Mouse (Mus musculus) intestine, embryonic 16.5 days (tissue): ENCODE data around the gene Fam168a. TPM values are rescaled to one million over a fixed set of nuclear protein-coding genes. Genes with fewer than 3 reads are reported as not detected.
A peak's percentile ranks its signal among the peaks of the same experiment; 100 is the strongest.

Experiments
- ATAC-seq: fragments of 200-750 bp; cut with Nextera tagmentation; 2 replicates; pipeline ENCODE4 v1.8.0; 2017; ENCODE audit warnings: moderate TSS enrichment, moderate library complexity
- H3K27ac ChIP-seq: fragments of 300-500 bp; sonication (generic); 2 replicates; pipeline ENCODE4 v1.5.1; 2014; ENCODE audit warnings: mild to moderate bottlenecking, low read length
- H3K27me3 ChIP-seq: fragments of 300-500 bp; sonication (generic); replicated peaks from 2 replicates; pipeline ENCODE4 v1.6.1; 2014; ENCODE audit warnings: low read length, control low read depth, mixed read lengths; ENCODE audit not compliant: control insufficient read depth, insufficient read depth
- H3K36me3 ChIP-seq: fragments of 300-500 bp; sonication (generic); 2 replicates; pipeline ENCODE4 v1.6.1; 2014; ENCODE audit warnings: low read length, control low read depth; ENCODE audit not compliant: control insufficient read depth, insufficient read depth
- H3K4me1 ChIP-seq: fragments of 300-500 bp; sonication (generic); 2 replicates; pipeline ENCODE4 v1.6.1; 2014; ENCODE audit warnings: low read length, control low read depth, mixed read lengths; ENCODE audit not compliant: control insufficient read depth, insufficient read depth
- H3K4me2 ChIP-seq: fragments of 300-500 bp; sonication (generic); 2 replicates; pipeline ENCODE4 v1.6.1; 2014; ENCODE audit warnings: low read depth, low read length, control low read depth
- H3K4me3 ChIP-seq: fragments of 300-500 bp; sonication (generic); 2 replicates; pipeline ENCODE4 v1.5.1; 2014; ENCODE audit warnings: mild to moderate bottlenecking, low read length
- H3K9ac ChIP-seq: fragments of 300-500 bp; sonication (generic); 2 replicates; pipeline ENCODE4 v1.6.1; 2014; ENCODE audit warnings: low read depth, low read length
- H3K9me3 ChIP-seq: fragments of 300-500 bp; sonication (generic); 2 replicates; pipeline ENCODE4 v1.6.1; 2016; ENCODE audit warnings: low read length, control low read depth; ENCODE audit not compliant: control insufficient read depth
- WGBS: fragments of 180-500 bp; shearing (Covaris S2); extraction: QIAGEN DNeasy Blood & Tissue Kit; methylation state at CpG from one replicate; pipeline ENCODE4 v1.1.7; 2014; 5-methylcytosine and 5-hydroxymethylcytosine counted together
- polyA plus RNA-seq: library from polyadenylated mRNA; unstranded; fragments of >200 nt; fragmentation: Nextera tagmentation; extraction: Ambion mirVana; gene quantifications from 2 replicates; pipeline ENCODE4 v1.2.1, GENCODE M21; 2015

Fam168a gene
- polyA plus RNA-seq, 1 experiment from 2014 or later: 24.9 TPM

GRCm38 (mm10) chr7:100767568-100767967, 61.1 kb downstream of the Fam168a start:
- ATAC-seq: peak; percentile 52; the same call in 1 of the 2 replicates
- H3K9me3 ChIP-seq: no peaks in the 10 kb centered on the region
- peaks cover 5% of the 10 kb centered on the region for H3K4me1 ChIP-seq
- no peak overlapping the region; the same call in 1 of the 2 replicates for H3K27ac ChIP-seq
- no peak overlapping the region for H3K4me3 ChIP-seq
- H3K36me3 ChIP-seq: no peaks in the 10 kb centered on the region
- no peak overlapping the region for H3K9ac ChIP-seq
- H3K4me2 ChIP-seq: no peak overlapping the region
- 31% methylated on average over 3 of the region's 3 CpGs for WGBS
- H3K27me3 ChIP-seq: no peaks in the 10 kb centered on the region

- Histone ChIP-seq H3K4me1 (peaks cover 5% of the 10 kb centered on the region), H3K27me3 (no peaks in the 10 kb centered on the region), H3K36me3 (no peaks in the 10 kb centered on the region), H3K4me2 (no peak overlapping the region), H3K27ac (no peak overlapping the region), H3K4me3 (no peak overlapping the region), H3K9ac (no peak overlapping the region), H3K9me3 (no peaks in the 10 kb centered on the region)
- ATAC-seq: peak; percentile 76; the same call in 1 of the 2 replicates
- 85% methylated on average over 3 of the region's 3 CpGs for WGBS
These were observed 61.6 kb downstream of the Fam168a start for GRCm38 (mm10) chr7:100768009-100768408.

- whole genome bisulfite sequencing: 88% methylated on average over 7 of the region's 7 CpGs
- H3K27me3 ChIP-seq: no peaks in the 10 kb centered on the region
- no peak for ATAC-seq
- H3K9me3 ChIP-seq: no peaks in the 10 kb centered on the region
- no peak overlapping the region for H3K9ac ChIP-seq
- no peaks in the 10 kb centered on the region for H3K36me3 ChIP-seq
- H3K4me2 ChIP-seq: no peak overlapping the region
- H3K27ac ChIP-seq: no peak overlapping the region
- H3K4me1 ChIP-seq: peaks cover 5% of the 10 kb centered on the region
- no peak overlapping the region for H3K4me3 ChIP-seq
These were observed 63.2 kb downstream of the Fam168a start for GRCm38 (mm10) chr7:100769534-100770083.

- H3K4me1 ChIP-seq: peaks cover 5% of the 10 kb centered on the region
- ATAC-seq: no peak
- no peak overlapping the region for H3K27ac ChIP-seq
- no peak overlapping the region for H3K4me3 ChIP-seq
- H3K27me3 ChIP-seq: no peaks in the 10 kb centered on the region
- 92% methylated on average over 2 of the region's 2 CpGs for WGBS
- H3K9ac ChIP-seq: no peak overlapping the region
- H3K4me2 ChIP-seq: no peak overlapping the region
- no peaks in the 10 kb centered on the region for H3K9me3 ChIP-seq
- no peaks in the 10 kb centered on the region for H3K36me3 ChIP-seq
These were observed 64.4 kb downstream of the Fam168a start for GRCm38 (mm10) chr7:100770669-100771341.

- Histone ChIP-seq H3K27ac (no peak overlapping the region), H3K4me3 (no peak overlapping the region), H3K4me2 (no peak overlapping the region), H3K4me1 (no peaks in the 10 kb centered on the region), H3K36me3 (no peaks in the 10 kb centered on the region), H3K9ac (no peak overlapping the region), H3K9me3 (no peaks in the 10 kb centered on the region), H3K27me3 (no peaks in the 10 kb centered on the region)
- ATAC-seq: no peak
- WGBS: 100% methylated on average over 1 of the region's 1 CpGs
These were observed 67.8 kb downstream of the Fam168a start for GRCm38 (mm10) chr7:100774189-100774588.

GRCm38 (mm10) chr7:100775810-100776209, 69.4 kb downstream of the Fam168a start:
- ATAC-seq: peak; percentile 87
- no peak overlapping the region for H3K4me3 ChIP-seq
- H3K27ac ChIP-seq: no peak overlapping the region
- H3K4me1 ChIP-seq: no peaks in the 10 kb centered on the region
- H3K4me2 ChIP-seq: no peak overlapping the region
- WGBS: 55% methylated on average over 1 of the region's 1 CpGs
- no peaks in the 10 kb centered on the region for H3K27me3 ChIP-seq
- no peaks in the 10 kb centered on the region for H3K36me3 ChIP-seq
- no peaks in the 10 kb centered on the region for H3K9me3 ChIP-seq
- no peak overlapping the region for H3K9ac ChIP-seq

GRCm38 (mm10) chr7:100780192-100780591, 73.8 kb downstream of the Fam168a start:
- H3K4me1 ChIP-seq: no peaks in the 10 kb centered on the region
- no peaks in the 10 kb centered on the region for H3K9me3 ChIP-seq
- 81% methylated on average over 7 of the region's 7 CpGs for WGBS
- no peak overlapping the region for H3K4me2 ChIP-seq
- H3K27ac ChIP-seq: no peak overlapping the region
- no peak for ATAC-seq
- H3K36me3 ChIP-seq: no peaks in the 10 kb centered on the region
- H3K27me3 ChIP-seq: no peaks in the 10 kb centered on the region
- no peak overlapping the region for H3K4me3 ChIP-seq
- no peak overlapping the region for H3K9ac ChIP-seq

GRCm38 (mm10) chr7:100784650-100785049, 78.2 kb downstream of the Fam168a start:
- Histone ChIP-seq H3K9ac (no peak overlapping the region), H3K27ac (no peak overlapping the region), H3K4me3 (no peak overlapping the region), H3K4me2 (no peak overlapping the region), H3K27me3 (no peaks in the 10 kb centered on the region), H3K9me3 (no peaks in the 10 kb centered on the region), H3K4me1 (no peaks in the 10 kb centered on the region), H3K36me3 (no peaks in the 10 kb centered on the region)
- WGBS: 58% methylated on average over 2 of the region's 2 CpGs
- no peak for ATAC-seq

- Histone ChIP-seq H3K4me3 (no peak overlapping the region), H3K4me1 (no peaks in the 10 kb centered on the region), H3K27ac (no peak overlapping the region), H3K4me2 (no peak overlapping the region), H3K27me3 (no peaks in the 10 kb centered on the region), H3K9ac (no peak overlapping the region), H3K9me3 (no peaks in the 10 kb centered on the region), H3K36me3 (no peaks in the 10 kb centered on the region)
- ATAC-seq: no peak
- 48% methylated on average over 4 of the region's 4 CpGs for WGBS
These were observed 79.0 kb downstream of the Fam168a start for GRCm38 (mm10) chr7:100785426-100785825.
